Mouse (Mus musculus) CH12.LX (cell line): Measurements from ENCODE around the gene Ermap. TPM values are rescaled to one million over a fixed set of nuclear protein-coding genes. Genes with fewer than 3 reads are reported as not detected.
A peak's percentile ranks its signal among the peaks of the same experiment; 100 is the strongest.

Experiments used
- DNase-seq: peaks from one replicate; pipeline ENCODE4 v3.0.0-alpha.2; 2013; ENCODE audit errors: extremely low read depth
- H3K27ac ChIP-seq: 2 replicates; pipeline ENCODE4 v1.5.1; 2012; ENCODE audit warnings: low read depth, mild to moderate bottlenecking, control low read depth, moderate library complexity; ENCODE audit not compliant: insufficient read depth
- H3K27me3 ChIP-seq: replicated peaks from 2 replicates; pipeline ENCODE3; 2012; ENCODE audit warnings: inconsistent platforms
- H3K36me3 ChIP-seq, 2 experiments: replicated peaks in 1 of 2; 2 replicates each; pipeline versions ENCODE3 to v1.6.1; 2012; ENCODE audit warnings: inconsistent platforms in 1 of 2, low read length in 1 of 2, mild to moderate bottlenecking in 1 of 2, mixed read lengths in 1 of 2, moderate library complexity in 1 of 2; ENCODE audit not compliant: control insufficient read depth in 1 of 2, insufficient read depth in 1 of 2
- H3K4me1 ChIP-seq, 2 experiments: 2 replicates each; pipeline ENCODE4 v1.6.1; 2012; ENCODE audit warnings: inconsistent platforms in 1 of 2, moderate library complexity in 1 of 2; ENCODE audit not compliant: insufficient read depth in 2 of 2, control insufficient read depth in 1 of 2
- H3K4me2 ChIP-seq: 2 replicates; pipeline ENCODE4 v1.6.1; 2012; ENCODE audit warnings: low read depth, mild to moderate bottlenecking, control low read depth; ENCODE audit not compliant: poor library complexity, insufficient read depth, severe bottlenecking
- H3K4me3 ChIP-seq, 3 experiments: fragments of 150-350 bp in 1 of 3; sonication (generic) in 1 of 3; replicated peaks in 1 of 3; 2 replicates each; pipeline versions ENCODE3 to v1.5.1; 2011 to 2012; ENCODE audit warnings: low read depth in 2 of 3, low read length in 2 of 3, mild to moderate bottlenecking in 2 of 3, moderate library complexity in 2 of 3, control low read depth in 1 of 3, improper control_type of control experiment in 1 of 3, inconsistent platforms in 1 of 3, mixed read lengths in 1 of 3; ENCODE audit not compliant: poor library complexity in 1 of 3
- H3K79me2 ChIP-seq: replicated peaks from 2 replicates; pipeline ENCODE4 v1.6.1; 2012; ENCODE audit warnings: mild to moderate bottlenecking, moderate library complexity; ENCODE audit not compliant: control insufficient read depth, poor library complexity, insufficient read depth, severe bottlenecking; ENCODE audit errors: extremely low read depth
- H3K9ac ChIP-seq: 2 replicates; pipeline ENCODE4 v1.6.1; 2012; ENCODE audit warnings: low read depth, mild to moderate bottlenecking, control low read depth, moderate library complexity; ENCODE audit not compliant: insufficient read depth
- H3K9me3 ChIP-seq: replicated peaks from 2 replicates; pipeline ENCODE3; 2012; ENCODE audit warnings: low read length, inconsistent platforms, mixed read lengths
- BHLHE40 ChIP-seq: IDR thresholded peaks from 2 replicates; pipeline ENCODE4 v1.6.1; 2011; ENCODE audit warnings: mild to moderate bottlenecking, low read depth, low read length, improper control_type of control experiment
- E2F4 ChIP-seq: IDR thresholded peaks from 2 replicates; pipeline ENCODE4 v1.6.1; 2011; ENCODE audit warnings: low read depth, low read length, improper control_type of control experiment; ENCODE audit not compliant: insufficient replicate concordance
- ELF1 ChIP-seq: IDR thresholded peaks from 2 replicates; pipeline ENCODE4 v1.6.1; 2014; ENCODE audit warnings: low read depth, mild to moderate bottlenecking, inconsistent platforms, low read length, improper control_type of control experiment
- EP300 ChIP-seq: IDR thresholded peaks from 2 replicates; pipeline ENCODE4 v1.6.1; 2011; ENCODE audit warnings: low read length, improper control_type of control experiment
- ETS1 ChIP-seq: conservative IDR thresholded peaks from 2 replicates; pipeline ENCODE4 v1.6.1; 2012; ENCODE audit warnings: low read depth, mild to moderate bottlenecking, inconsistent platforms, low read length, improper control_type of control experiment, moderate library complexity
- GABPA ChIP-seq: IDR thresholded peaks from 2 replicates; pipeline ENCODE4 v1.6.1; 2012; ENCODE audit warnings: low read depth, low read length, improper control_type of control experiment, inconsistent platforms; ENCODE audit not compliant: insufficient replicate concordance
- HCFC1 ChIP-seq: IDR thresholded peaks from 2 replicates; pipeline ENCODE4 v1.6.1; 2012; ENCODE audit warnings: low read depth, mild to moderate bottlenecking, inconsistent platforms, low read length, improper control_type of control experiment
- KAT2A ChIP-seq: IDR thresholded peaks from 2 replicates; pipeline ENCODE4 v1.6.1; 2012; ENCODE audit warnings: low read length, improper control_type of control experiment, inconsistent platforms; ENCODE audit not compliant: insufficient replicate concordance
- MAZ ChIP-seq: IDR thresholded peaks from 2 replicates; pipeline ENCODE4 v1.6.1; 2012; ENCODE audit warnings: low read depth, mild to moderate bottlenecking, inconsistent platforms, low read length, improper control_type of control experiment, moderate library complexity
- MEF2A ChIP-seq: IDR thresholded peaks from 2 replicates; pipeline ENCODE4 v1.6.1; 2014; ENCODE audit warnings: low read depth, mild to moderate bottlenecking, inconsistent platforms, low read length, improper control_type of control experiment, borderline replicate concordance
- MXI1 ChIP-seq: IDR thresholded peaks from 2 replicates; pipeline ENCODE4 v1.6.1; 2011; ENCODE audit warnings: mild to moderate bottlenecking, low read depth, low read length, improper control_type of control experiment
- NELFE ChIP-seq: IDR thresholded peaks from 2 replicates; pipeline ENCODE4 v1.6.1; 2011; ENCODE audit warnings: low read depth, low read length, improper control_type of control experiment
- POLR2A ChIP-seq: IDR thresholded peaks from 2 replicates; pipeline ENCODE4 v1.6.1; 2011; ENCODE audit warnings: low read depth, mild to moderate bottlenecking, improper control_type of control experiment, low read length
- POLR2AphosphoS2 ChIP-seq: IDR thresholded peaks from 2 replicates; pipeline ENCODE4 v1.6.1; 2011; ENCODE audit warnings: low read depth, low read length, improper control_type of control experiment
- RCOR1 ChIP-seq: conservative IDR thresholded peaks from 2 replicates; pipeline ENCODE4 v1.6.1; 2012; ENCODE audit warnings: low read depth, mild to moderate bottlenecking, inconsistent platforms, low read length, improper control_type of control experiment
- SMC3 ChIP-seq: IDR thresholded peaks from 2 replicates; pipeline ENCODE4 v1.6.1; 2011; ENCODE audit warnings: low read depth, low read length, improper control_type of control experiment
- TBP ChIP-seq: conservative IDR thresholded peaks from 2 replicates; pipeline ENCODE4 v1.6.1; 2011; ENCODE audit warnings: low read depth, low read length, improper control_type of control experiment
- TCF12 ChIP-seq: IDR thresholded peaks from 2 replicates; pipeline ENCODE4 v1.6.1; 2014; ENCODE audit warnings: low read depth, mild to moderate bottlenecking, inconsistent platforms, low read length, improper control_type of control experiment
- USF2 ChIP-seq: conservative IDR thresholded peaks from 2 replicates; pipeline ENCODE4 v1.6.1; 2011; ENCODE audit warnings: low read depth, low read length, improper control_type of control experiment
- ZC3H11A ChIP-seq: IDR thresholded peaks from 2 replicates; pipeline ENCODE4 v1.6.1; 2012; ENCODE audit warnings: low read depth, mild to moderate bottlenecking, inconsistent platforms, low read length, improper control_type of control experiment
- dilution Hi-C: fragments of 300-500 bp; cut with MboI; formaldehyde crosslinking; loops from 2 replicates; pipeline ENCODE4 v1.14.3; 2020; ENCODE audit warnings: low sequenced_read_pairs; ENCODE audit not compliant: extremely low pct_unique_long_range_greater_than_20kb, extremely low pct_ligation_motif_present
- in situ Hi-C: fragments of 300-500 bp; cut with MboI; formaldehyde crosslinking; loops from 3 replicates; pipeline ENCODE4 v1.14.3; 2019; ENCODE audit warnings: low sequenced_read_pairs, low pct_ligation_motif_present, low pct_unique_long_range_greater_than_20kb, mixed read lengths
- polyA plus RNA-seq: library from polyadenylated mRNA; unstranded; fragments of >175 nt; gene quantifications from 2 replicates; pipeline ENCODE4 v1.2.1, GENCODE M21; 2012; ENCODE audit warnings: low read depth; ENCODE audit not compliant: insufficient read length
- total RNA-seq, 2 experiments: library from RNA; depleted of rRNA; stranded (reverse); fragments of 300-350 nt in 1 of 2; fragments of >200 nt in 1 of 2; gene quantifications; 2 replicates each; pipeline ENCODE4 v1.2.3; 2012 to 2014

The Ermap gene
- total and polyA plus RNA-seq, 3 experiments, result not detected

DNA sequence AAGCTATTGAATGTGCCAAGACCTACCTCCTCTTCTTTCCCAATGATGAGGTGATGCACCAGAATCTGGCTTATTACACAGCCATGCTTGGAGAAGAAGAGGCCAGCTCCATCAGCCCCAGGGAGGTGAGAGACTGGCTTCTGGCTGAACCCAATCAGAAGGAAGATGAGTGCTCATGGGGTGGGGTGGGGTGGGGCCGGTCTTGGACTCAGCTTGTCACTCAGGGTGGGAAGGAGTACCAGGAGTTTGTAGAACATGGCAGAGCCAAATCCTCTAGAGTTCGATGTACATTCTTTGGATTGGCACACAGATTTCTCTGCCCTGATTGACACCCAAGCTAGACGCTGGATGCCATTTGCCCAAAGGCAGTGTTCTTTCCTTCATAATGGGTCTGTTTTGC, 48.9 kb upstream of the Ermap start:
- H3K27ac ChIP-seq, result no peak overlapping the region
- in situ Hi-C loops (no loop called here), dilution Hi-C loops (no loop called here)
- DNase-seq, result no peak
- no peak overlapping the region for H3K9ac ChIP-seq
- H3K79me2 ChIP-seq, result no peaks in the 10 kb centered on the region
- no peak overlapping the region for H3K4me3 ChIP-seq
- peaks cover 6 to 51% of the 10 kb centered on the region in 2 experiments for H3K4me1 ChIP-seq
- H3K36me3 ChIP-seq, result peaks cover 17 to 67% of the 10 kb centered on the region in 2 experiments
- TF ChIP-seq POLR2A, result no peak
- H3K4me2 ChIP-seq, result peak overlapping the region; percentile 23; the same call in 1 of the 2 replicates
- H3K9me3 ChIP-seq, result no peaks in the 10 kb centered on the region
- no peaks in the 10 kb centered on the region for H3K27me3 ChIP-seq

DNA sequence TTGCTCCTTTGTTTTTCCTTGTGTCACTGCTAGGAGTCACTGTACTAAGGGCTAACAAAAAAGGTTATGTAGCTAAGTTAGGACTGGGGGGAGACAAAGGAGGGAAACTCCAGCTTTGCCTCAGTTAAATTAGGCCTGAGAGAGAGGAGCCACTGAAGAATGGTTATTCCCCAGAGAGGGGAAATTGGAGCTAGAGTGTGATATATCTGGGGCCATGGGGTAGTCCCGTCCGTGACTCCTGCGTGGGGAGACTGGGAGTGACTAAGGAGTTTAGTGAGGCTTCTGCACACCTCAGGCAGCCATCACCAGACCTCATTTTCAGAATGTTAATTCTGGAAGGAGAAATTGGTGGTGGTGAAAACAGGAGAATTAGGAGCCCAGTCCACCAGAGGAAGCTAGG, 44.5 kb upstream of the Ermap start:
- Histone ChIP-seq H3K9me3 (no peaks in the 10 kb centered on the region), H3K36me3 (peaks cover 0 to 38% of the 10 kb centered on the region in 2 experiments), H3K9ac (no peak overlapping the region), H3K4me3 (peak overlapping the region in 2 of 3 experiments; percentile 74 to 92), H3K27me3 (no peaks in the 10 kb centered on the region), H3K4me2 (peak overlapping the region; percentile 54), H3K4me1 (peaks cover 6 to 55% of the 10 kb centered on the region in 2 experiments), H3K79me2 (no peaks in the 10 kb centered on the region), H3K27ac (no peak overlapping the region)
- DNase-seq, result peak; percentile 62
- dilution Hi-C loops, result no loop called here
- TF ChIP-seq ELF1 (no peak), SMC3 (no peak), MAZ (no peak), MEF2A (peak; percentile 34; the same call in 1 of the 2 replicates), HCFC1 (no peak), KAT2A (no peak), EP300 (no peak), TCF12 (no peak), ETS1 (peak; percentile 27; the same call in 1 of the 2 replicates), TBP (no peak), POLR2AphosphoS2 (no peak), NELFE (no peak), GABPA (no peak), ZC3H11A (no peak), RCOR1 (no peak), USF2 (no peak), BHLHE40 (peak; percentile 76), MXI1 (no peak), E2F4 (no peak)
- in situ Hi-C loops, result no loop called here
